Mouse (Mus musculus): ENCODE data around the gene Hlcs.

Gene Hlcs

GRCm38 (mm10) chr16:94164978-94165377 is 148.4 kb downstream of the Hlcs start:
- in situ Hi-C loops (cut with MboI, MseI) = no loop called here

GRCm38 (mm10) chr16:94164236-94164635 is 149.1 kb downstream of the Hlcs start:
- in situ Hi-C loops (cut with MboI, MseI) = no loop called here

- in situ Hi-C loops (cut with MboI, MseI) = no loop called here
These were observed 150.3 kb downstream of the Hlcs start for GRCm38 (mm10) chr16:94163051-94163450.

DNA sequence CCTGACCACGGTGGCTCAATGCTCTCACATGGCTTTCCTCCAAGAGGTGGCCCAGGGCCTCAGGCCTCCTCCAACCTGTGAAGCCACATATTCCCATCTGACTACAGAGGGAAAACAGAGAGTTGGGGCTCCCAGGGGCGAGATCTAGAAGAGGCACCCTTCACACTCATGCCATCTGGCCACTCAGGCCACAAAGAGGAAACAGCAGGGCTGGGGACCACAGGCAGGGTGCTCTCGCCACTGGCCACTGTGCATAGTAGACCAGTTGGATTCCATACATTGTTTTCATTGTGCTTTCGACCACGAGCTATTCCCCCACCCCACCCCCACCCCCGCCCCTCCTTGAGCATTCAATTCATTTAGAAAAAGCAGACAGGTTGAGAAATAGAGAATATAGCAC is 151.4 kb downstream of the Hlcs start:
- in situ Hi-C loops (cut with MboI, MseI) = no loop called here

- in situ Hi-C loops (cut with MboI, MseI) = no loop called here
These were observed 155.6 kb downstream of the Hlcs start for GRCm38 (mm10) chr16:94157819-94158218.

GRCm38 (mm10) chr16:94155041-94155653 is 158.2 kb downstream of the Hlcs start:
- in situ Hi-C loops (cut with MboI, MseI) = no loop called here

DNA sequence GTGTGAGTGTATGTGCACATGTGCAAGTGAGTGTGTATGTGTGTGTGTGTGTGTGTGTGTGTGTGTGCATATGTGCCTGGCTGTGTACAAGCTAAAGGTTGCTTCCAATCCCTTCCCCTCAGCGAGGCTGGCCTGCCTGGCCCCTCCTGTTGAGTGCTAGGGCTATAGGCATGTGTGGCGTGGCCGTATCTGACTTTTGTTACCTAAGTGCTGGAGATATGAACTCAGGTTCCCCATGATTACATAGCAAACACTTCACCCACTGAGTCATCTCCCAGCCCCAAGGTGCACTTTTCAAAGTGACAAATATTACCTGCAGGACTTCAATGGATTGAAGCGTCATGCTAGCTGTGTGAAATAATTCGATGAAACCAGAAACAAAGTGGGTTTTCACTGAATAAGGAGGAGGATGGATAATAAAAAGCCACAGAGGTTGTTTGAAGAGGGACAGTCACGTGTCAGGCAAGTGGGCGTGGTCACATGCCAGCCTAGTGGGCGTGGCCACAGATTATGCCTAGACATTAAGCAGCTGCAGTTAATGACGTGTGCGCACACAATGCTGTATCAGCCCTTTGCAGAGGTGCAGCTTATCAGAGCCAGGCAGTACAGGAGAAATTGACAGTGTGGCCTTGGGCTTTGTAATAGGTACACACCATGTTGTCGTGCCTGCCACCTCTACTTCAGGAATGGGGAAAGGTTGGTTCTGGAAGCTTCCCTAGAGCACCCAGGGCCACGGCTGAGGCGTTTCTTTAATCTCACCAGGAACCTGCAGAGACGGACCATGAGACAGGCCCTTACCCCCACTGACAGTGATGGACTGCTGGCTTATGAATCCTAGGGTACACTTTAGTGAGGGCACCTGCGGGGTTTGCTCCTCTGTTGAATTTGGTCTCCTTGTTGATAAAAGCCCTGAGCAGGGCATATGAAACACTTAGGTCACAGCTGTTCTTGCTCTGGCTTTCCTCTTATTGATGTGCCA is 163.0 kb downstream of the Hlcs start:
- in situ Hi-C loops (cut with MboI, MseI) = no loop called here

GRCm38 (mm10) chr16:94148139-94148538 is 165.2 kb downstream of the Hlcs start:
- in situ Hi-C loops (cut with MboI, MseI) = no loop called here

GRCm38 (mm10) chr16:94143325-94143724 is 170.0 kb downstream of the Hlcs start:
- in situ Hi-C loops (cut with MboI, MseI) = no loop called here

DNA sequence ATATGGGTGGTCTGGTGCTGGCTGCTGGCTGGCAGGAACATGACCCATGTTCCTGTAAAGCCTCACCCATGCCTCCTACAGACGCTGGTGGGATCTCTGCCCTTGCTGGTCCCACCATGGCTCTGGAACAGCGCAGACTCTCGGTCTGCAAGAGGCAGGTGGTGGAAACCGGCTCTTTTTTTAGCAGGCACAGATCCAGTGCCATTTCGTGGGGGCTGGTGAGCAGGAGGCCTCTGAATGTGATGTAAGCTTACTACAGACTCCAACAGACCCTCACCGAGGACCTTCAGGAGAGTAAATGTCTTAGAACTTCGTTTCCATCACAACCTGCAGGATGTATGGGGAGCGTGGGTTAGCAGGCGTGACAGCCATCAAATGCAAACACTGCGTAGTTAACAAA is 172.6 kb downstream of the Hlcs start:
- in situ Hi-C loops (cut with MboI, MseI) = no loop called here

DNA sequence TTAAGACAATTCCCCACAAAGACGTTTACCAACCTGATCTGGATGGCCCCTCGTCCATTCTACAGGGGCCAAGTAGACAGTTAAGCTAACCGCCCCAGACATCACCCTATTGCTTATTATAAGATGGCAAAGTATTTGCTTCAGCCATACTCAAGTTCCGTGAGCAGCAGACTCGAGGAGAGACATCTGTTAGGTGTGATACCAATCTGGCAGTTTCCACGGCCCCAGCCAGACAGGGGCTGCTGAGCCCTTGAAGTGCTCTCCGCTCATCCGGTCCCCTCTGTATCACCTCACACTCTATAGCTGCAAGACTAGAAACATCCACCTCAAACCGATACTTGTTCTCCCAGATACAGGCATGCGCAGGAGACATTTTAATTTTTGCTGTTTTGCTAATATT is 179.2 kb downstream of the Hlcs start:
- in situ Hi-C loops (cut with MboI, MseI) = no loop called here

- in situ Hi-C loops (cut with MboI, MseI) = no loop called here
These were observed 185.0 kb downstream of the Hlcs start for GRCm38 (mm10) chr16:94128236-94128835.

- in situ Hi-C loops (cut with MboI, MseI) = no loop called here
These were observed 187.2 kb downstream of the Hlcs start for GRCm38 (mm10) chr16:94126200-94126599.

GRCm38 (mm10) chr16:94125172-94125981 is 188.0 kb downstream of the Hlcs start:
- in situ Hi-C loops (cut with MboI, MseI) = no loop called here

DNA sequence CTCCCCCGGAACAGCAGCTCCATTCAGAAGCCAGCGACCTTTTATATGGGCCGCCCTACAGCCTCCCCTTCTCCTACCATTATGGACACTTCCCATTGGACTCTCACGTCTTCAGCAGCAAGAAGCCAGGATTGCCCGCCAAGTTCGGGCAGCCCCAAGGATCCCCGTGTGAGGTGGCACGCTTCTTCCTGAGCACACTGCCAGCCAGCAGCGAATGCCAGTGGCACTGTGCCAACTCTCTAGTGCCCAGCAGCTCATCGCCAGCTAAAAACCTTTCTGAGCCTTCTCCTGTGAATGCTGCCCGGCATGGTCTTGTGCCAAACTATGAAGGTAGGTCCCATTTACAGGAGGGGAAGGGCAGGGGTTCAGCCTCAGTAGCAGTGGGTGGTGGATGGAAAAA is 190.1 kb downstream of the Hlcs start:
- in situ Hi-C loops (cut with MboI, MseI) = no loop called here

DNA sequence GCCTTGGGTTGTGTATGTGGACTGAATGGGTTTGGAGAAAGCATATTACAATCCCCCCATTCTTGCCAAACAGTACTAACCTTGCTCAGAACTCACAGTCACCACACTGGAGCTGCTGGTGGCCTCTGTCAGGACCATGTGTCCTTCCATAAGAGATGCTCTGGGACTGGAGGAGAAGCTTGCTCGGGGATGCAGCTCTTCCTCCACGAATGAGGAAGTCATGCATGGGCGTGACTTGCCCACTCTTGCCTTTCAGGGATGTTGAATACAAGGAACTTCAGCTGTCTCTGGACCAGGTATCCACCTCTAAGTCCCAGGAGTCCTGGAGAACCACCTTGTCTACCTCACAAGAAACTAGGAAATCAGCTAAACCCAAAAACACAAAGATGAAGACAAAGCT is 191.0 kb downstream of the Hlcs start:
- in situ Hi-C loops (cut with MboI, MseI) = no loop called here

DNA sequence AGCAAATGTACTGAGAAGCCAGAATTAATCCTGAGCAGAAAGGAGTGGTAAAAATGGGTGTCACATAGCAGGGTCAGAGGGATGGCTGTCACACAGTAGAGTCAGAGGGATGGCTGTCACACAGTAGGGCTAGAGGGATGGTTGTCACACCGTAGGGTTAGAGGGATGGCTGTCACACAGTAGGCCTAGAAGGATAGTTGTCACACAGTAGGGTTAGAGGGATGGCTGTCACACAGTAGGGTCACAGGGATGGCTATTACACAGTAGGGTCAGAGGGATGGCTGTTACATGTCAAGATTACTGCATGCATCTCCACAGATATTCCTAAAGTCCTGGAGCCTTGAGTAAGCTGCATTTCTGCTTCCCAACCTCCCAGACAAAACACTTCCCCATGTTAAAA is 195.0 kb downstream of the Hlcs start:
- in situ Hi-C loops (cut with MboI, MseI) = no loop called here

GRCm38 (mm10) chr16:94117333-94117732 is 196.0 kb downstream of the Hlcs start:
- in situ Hi-C loops (cut with MboI, MseI) = no loop called here

GRCm38 (mm10) chr16:94114693-94115092 is 198.7 kb downstream of the Hlcs start:
- in situ Hi-C loops (cut with MboI, MseI) = no loop called here

- in situ Hi-C loops (cut with MboI, MseI) = no loop called here
These were observed 200.2 kb downstream of the Hlcs start for GRCm38 (mm10) chr16:94113160-94113559.

DNA sequence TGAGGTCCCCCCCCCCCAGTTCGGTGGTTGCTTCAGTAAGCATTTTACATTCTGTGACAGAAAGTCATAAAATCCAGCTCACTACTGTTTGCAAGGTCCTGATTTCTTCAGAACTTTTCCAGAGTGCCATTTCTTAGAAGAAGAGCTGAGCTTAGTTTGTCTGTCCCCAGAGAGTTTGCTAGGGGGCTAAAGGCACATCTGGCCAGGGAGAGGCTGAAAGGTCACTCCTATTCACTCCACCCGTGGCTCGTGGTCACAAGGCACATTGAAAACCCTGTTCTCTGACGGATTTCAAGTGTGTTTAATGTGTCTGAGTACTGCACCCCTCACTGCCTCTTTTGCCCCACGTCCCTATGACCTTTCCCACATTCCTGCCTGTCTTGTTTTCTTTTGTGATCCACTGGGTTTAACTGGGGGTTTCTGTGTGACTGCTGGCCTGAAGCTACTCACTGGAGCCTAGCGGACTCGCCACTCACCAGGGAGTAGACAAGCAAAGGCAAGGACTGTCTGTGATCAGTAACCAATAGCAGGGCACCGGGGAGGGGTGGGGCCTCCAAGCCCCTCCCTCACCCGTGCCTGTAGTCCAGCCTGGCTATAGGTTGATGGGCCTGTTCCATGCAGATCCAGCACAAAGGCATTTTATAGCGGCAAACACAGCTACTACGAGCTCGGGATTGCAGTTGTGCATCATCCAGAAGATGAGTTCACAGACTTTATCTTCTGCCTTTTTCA is 215.5 kb downstream of the Hlcs start:
- in situ Hi-C loops (cut with MboI, MseI) = no loop called here

Data from T-helper 17 cell (primary cell).